ENCODE assay signal across 30 mouse cellular contexts in the genomic region with DNA sequence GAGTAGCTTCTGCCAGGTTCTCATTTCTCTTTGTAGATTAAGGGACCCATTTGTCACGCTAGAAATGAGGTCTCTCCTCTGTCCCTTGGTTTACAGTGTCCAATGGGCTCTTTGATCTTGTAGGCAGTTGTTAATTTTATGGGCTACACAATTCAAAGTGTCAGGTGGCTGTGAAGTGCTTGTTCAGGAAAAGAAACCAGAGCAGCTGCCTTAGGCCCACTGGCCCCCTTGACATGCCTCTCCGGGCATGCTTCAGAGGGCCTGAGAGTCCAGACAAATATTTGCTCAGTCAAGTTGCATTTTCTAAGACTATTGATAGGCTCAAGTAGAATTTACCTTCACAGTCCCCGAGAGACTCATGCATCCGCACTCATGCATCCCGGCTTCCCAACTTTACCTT.
DNase-seq lines count a peak whose midpoint lies in the region; ATAC-seq and TF ChIP-seq lines count a peak whose summit lies in the region.
"Had no signal": no experiment of that assay in that cellular context is flagged by ENCODE, and none has a peak within 500 bp of the region (broad histone marks: within the 10 kb centered on the region; RNA-seq: fewer than 3 reads in every experiment).

No protein-coding gene starts in this region.

- no peak overlapping the region for H3K4me2 ChIP-seq in kidney, embryonic 14.5 days (replicated peaks; ENCODE audit: low read depth, low read length)
- no peak overlapping the region for H3K4me2 ChIP-seq in lung, embryonic 14.5 days
- H3K4me2 ChIP-seq: embryonic facial prominence, embryonic 12.5 days; heart, embryonic 11.5 days; hindbrain, embryonic 15.5 days; liver, embryonic 15.5 days had no signal

- DNase-seq in kidney, adult 9 months: no peak
- peak; percentile 67 for DNase-seq in lung, embryonic 14.5 days
- no peak for DNase-seq in lung, postnatal 14 days
- DNase-seq in limb, embryonic 10.5 days (ENCODE audit: low spot score): peak; percentile 56
- peak; percentile 41 for DNase-seq in lung, postnatal 25 days (ENCODE audit: low spot score)
- no peak for DNase-seq in urinary bladder, postnatal 14 days (ENCODE audit: low spot score)
- no peak for DNase-seq in heart, adult 9 months (ENCODE audit: low spot score in 2 of 2)
- DNase-seq: adrenal gland, postnatal 25 days; cerebellum, adult 11-12 months; cerebellum, adult 9-11 months; gastrocnemius, postnatal 25 days; heart, adult 11 months; heart, postnatal 4 days; kidney, adult 2 months; layer of hippocampus, postnatal 36 days; left cerebral cortex, postnatal 4 days; right cerebral cortex, adult 18-20 months; right cerebral cortex, postnatal 4 days; thymus, adult 18-20 months; thymus, postnatal 25 days had no signal

- no peak for TF ChIP-seq CTCF in lung, embryonic 14.5 days (IDR thresholded peaks at IDR 0.05; ENCODE audit: low read depth)

- WGBS in kidney, embryonic 14.5 days: 10% methylated on average over 5 of the region's 5 CpGs
- 38% methylated on average over 5 of the region's 5 CpGs for WGBS in lung, embryonic 14.5 days
- WGBS in limb, embryonic 10.5 days: 32% methylated on average over 5 of the region's 5 CpGs

- peaks cover 3% of the 10 kb centered on the region; the same call in 1 of the 2 replicates for H3K4me1 ChIP-seq in kidney, embryonic 14.5 days (ENCODE audit: control insufficient read depth, insufficient read depth, low read length)
- no peaks in the 10 kb centered on the region for H3K4me1 ChIP-seq in lung, embryonic 14.5 days (ENCODE audit: insufficient read depth)
- peaks cover 42% of the 10 kb centered on the region for H3K4me1 ChIP-seq in limb, embryonic 10.5 days
- H3K4me1 ChIP-seq: embryonic facial prominence, embryonic 12.5 days; hindbrain, embryonic 15.5 days; liver, embryonic 15.5 days had no signal

- H3K36me3 ChIP-seq in kidney, embryonic 14.5 days (ENCODE audit: control insufficient read depth, insufficient read depth, low read length): no peaks in the 10 kb centered on the region
- H3K36me3 ChIP-seq in lung, embryonic 14.5 days (ENCODE audit: insufficient read depth): no peaks in the 10 kb centered on the region
- no peaks in the 10 kb centered on the region for H3K36me3 ChIP-seq in limb, embryonic 10.5 days
- H3K36me3 ChIP-seq: embryonic facial prominence, embryonic 12.5 days; hindbrain, embryonic 15.5 days; liver, embryonic 15.5 days had no signal

- no peak overlapping the region for H3K9ac ChIP-seq in kidney, embryonic 14.5 days (ENCODE audit: low read depth, low read length)
- H3K9ac ChIP-seq in lung, embryonic 14.5 days: no peak overlapping the region
- H3K9ac ChIP-seq: embryonic facial prominence, embryonic 12.5 days; hindbrain, embryonic 15.5 days; liver, embryonic 15.5 days had no signal

- peak; percentile 88 for ATAC-seq in kidney, embryonic 14.5 days (ENCODE audit: low FRiP score, low TSS enrichment)
- ATAC-seq in lung, embryonic 14.5 days (ENCODE audit: insufficient read depth): peak; percentile 62; the same call in 1 of the 2 replicates
- ATAC-seq: CD4-positive, CD25-positive, alpha-beta regulatory T cell, adult 4 months; forebrain, embryonic 14.5 days; midbrain, embryonic 16.5 days had no signal

- H3K9me3 ChIP-seq in kidney, embryonic 14.5 days (ENCODE audit: control insufficient read depth, low read length): no peaks in the 10 kb centered on the region
- H3K9me3 ChIP-seq in lung, embryonic 14.5 days (ENCODE audit: low read depth, low read length): no peaks in the 10 kb centered on the region
- H3K9me3 ChIP-seq in limb, embryonic 10.5 days (replicated peaks): no peaks in the 10 kb centered on the region
- H3K9me3 ChIP-seq: embryonic facial prominence, embryonic 12.5 days; hindbrain, embryonic 15.5 days; liver, embryonic 15.5 days had no signal

- no peak overlapping the region for H3K27ac ChIP-seq in kidney, embryonic 14.5 days (ENCODE audit: low read depth, low read length)
- no peak overlapping the region for H3K27ac ChIP-seq in lung, embryonic 14.5 days (ENCODE audit: low read depth)
- peak overlapping the region; percentile 50; the same call in 1 of the 2 replicates for H3K27ac ChIP-seq in limb, embryonic 10.5 days
- H3K27ac ChIP-seq: embryonic facial prominence, embryonic 12.5 days; hindbrain, embryonic 15.5 days; liver, embryonic 15.5 days; macrophage; stomach, postnatal 0 days had no signal

- H3K4me3 ChIP-seq in kidney, embryonic 14.5 days (ENCODE audit: low read length): no peak overlapping the region
- no peak overlapping the region for H3K4me3 ChIP-seq in lung, embryonic 14.5 days (ENCODE audit: low read depth, low read length)
- no peak overlapping the region for H3K4me3 ChIP-seq in limb, embryonic 10.5 days
- H3K4me3 ChIP-seq: embryonic facial prominence, embryonic 12.5 days; hindbrain, embryonic 15.5 days; liver, embryonic 15.5 days had no signal

- no peaks in the 10 kb centered on the region for H3K27me3 ChIP-seq in kidney, embryonic 14.5 days (ENCODE audit: control insufficient read depth, insufficient read depth, low read length)
- peaks cover 66% of the 10 kb centered on the region for H3K27me3 ChIP-seq in lung, embryonic 14.5 days (ENCODE audit: insufficient read depth, low read length)
- H3K27me3 ChIP-seq in limb, embryonic 10.5 days (ENCODE audit: low read depth, poor library complexity, severe bottlenecking): peaks cover 43% of the 10 kb centered on the region
- H3K27me3 ChIP-seq: embryonic facial prominence, embryonic 12.5 days; hindbrain, embryonic 15.5 days had no signal

Comparison
In these comparisons a context has a peak if more than half of its experiments do, and no peak if none do; other contexts are left out.
1. DNase-seq: peak in lung, embryonic 14.5 days (single experiment), limb, embryonic 10.5 days (single experiment) and lung, postnatal 25 days (single experiment); none in kidney, adult 9 months (single experiment), lung, postnatal 14 days (single experiment), urinary bladder, postnatal 14 days (single experiment) and heart, adult 9 months (0 of 2).